28 mouse cellular contexts compared by ENCODE assay signal in the genomic region with DNA sequence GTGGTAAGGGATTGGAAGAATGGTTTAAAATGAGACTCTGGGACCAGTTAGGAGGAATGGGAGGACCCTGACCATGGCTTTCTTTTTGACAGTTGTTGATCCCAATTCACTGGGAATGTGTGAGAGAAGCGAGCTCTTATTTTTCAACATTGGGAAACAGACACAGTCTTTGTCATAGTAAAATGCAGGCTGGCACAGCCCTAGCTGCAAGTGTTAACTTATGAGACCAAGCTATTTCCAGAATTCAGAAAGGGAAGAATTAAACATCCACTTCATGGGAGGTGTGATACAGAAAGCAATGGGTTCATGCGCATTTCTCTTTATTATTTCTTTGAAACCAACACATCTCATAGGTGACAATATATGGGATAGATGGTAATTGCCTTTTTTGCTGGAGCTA.
DNase-seq lines count a peak whose midpoint lies in the region; ATAC-seq and TF ChIP-seq lines count a peak whose summit lies in the region.
"Had no signal": no experiment of that assay in that cellular context is flagged by ENCODE, and none has a peak within 500 bp of the region (broad histone marks: within the 10 kb centered on the region; RNA-seq: fewer than 3 reads in every experiment).

No protein-coding gene starts in this region.

- H3K4me2 ChIP-seq in midbrain, embryonic 15.5 days: no peak overlapping the region
- no peak overlapping the region for H3K4me2 ChIP-seq in midbrain, embryonic 14.5 days (ENCODE audit: low read length)
- no peak overlapping the region for H3K4me2 ChIP-seq in forebrain, embryonic 14.5 days (ENCODE audit: low read length)
- H3K4me2 ChIP-seq in forebrain, postnatal 0 days (ENCODE audit: low read depth): no peak overlapping the region
- H3K4me2 ChIP-seq: embryonic facial prominence, embryonic 13.5 days; heart, embryonic 15.5 days; kidney, embryonic 15.5 days had no signal

- peak; percentile 13 for DNase-seq in layer of hippocampus, adult 11-12 months (ENCODE audit: low spot score)
- DNase-seq in layer of hippocampus, postnatal 36 days: no peak
- no peak for DNase-seq in midbrain, embryonic 14.5 days
- DNase-seq in forebrain, embryonic 14.5 days (ENCODE audit: low spot score): peak; percentile 16
- DNase-seq in forebrain, postnatal 0 days: peak; percentile 33
- no peak for DNase-seq in adipocyte (ENCODE audit: low spot score)
- DNase-seq: adrenal gland, postnatal 25 days; embryo, embryonic 11 days; gastrocnemius, postnatal 25 days; heart, adult 11 months; kidney, adult 18-20 months; kidney, postnatal 25 days; liver; lung, adult 2 months; lung, postnatal 10 days; retina, postnatal 1 day; thymus, adult 2 months; thymus, postnatal 36 days had no signal

- H3K9ac ChIP-seq in midbrain, embryonic 15.5 days: no peak overlapping the region
- H3K9ac ChIP-seq in midbrain, embryonic 14.5 days (replicated peaks; ENCODE audit: low read length): no peak overlapping the region
- H3K9ac ChIP-seq in forebrain, embryonic 14.5 days (ENCODE audit: low read length): no peak overlapping the region
- H3K9ac ChIP-seq in forebrain, postnatal 0 days: no peak overlapping the region
- H3K9ac ChIP-seq: embryonic facial prominence, embryonic 13.5 days; heart, embryonic 15.5 days; kidney, embryonic 15.5 days; liver, embryonic 14.5 days had no signal

- ATAC-seq in midbrain, embryonic 15.5 days (replicated peaks): no peak
- no peak for ATAC-seq in midbrain, embryonic 14.5 days (ENCODE audit: low FRiP score, low TSS enrichment)
- ATAC-seq in forebrain, embryonic 14.5 days: peak; percentile 7; the same call in 1 of the 2 replicates
- ATAC-seq in forebrain, postnatal 0 days: peak; percentile 16; the same call in 1 of the 2 replicates
- ATAC-seq: CD4-positive, CD25-positive, alpha-beta regulatory T cell, adult 4 months; hindbrain, embryonic 16.5 days had no signal

- H3K27me3 ChIP-seq in midbrain, embryonic 15.5 days (replicated peaks): no peaks in the 10 kb centered on the region
- no peaks in the 10 kb centered on the region for H3K27me3 ChIP-seq in midbrain, embryonic 14.5 days (ENCODE audit: control insufficient read depth, insufficient read depth, low read length)
- H3K27me3 ChIP-seq in forebrain, embryonic 14.5 days (replicated peaks; ENCODE audit: control insufficient read depth, insufficient read depth, low read length): no peaks in the 10 kb centered on the region
- no peaks in the 10 kb centered on the region for H3K27me3 ChIP-seq in forebrain, postnatal 0 days (ENCODE audit: insufficient read depth, low read length)
- H3K27me3 ChIP-seq: embryonic facial prominence, embryonic 13.5 days; heart, embryonic 15.5 days; kidney, embryonic 15.5 days had no signal

- H3K36me3 ChIP-seq in midbrain, embryonic 15.5 days (replicated peaks): no peaks in the 10 kb centered on the region
- no peaks in the 10 kb centered on the region for H3K36me3 ChIP-seq in midbrain, embryonic 14.5 days (ENCODE audit: control insufficient read depth, insufficient read depth, low read length)
- no peaks in the 10 kb centered on the region for H3K36me3 ChIP-seq in forebrain, embryonic 14.5 days (ENCODE audit: control insufficient read depth, insufficient read depth, low read length)
- no peaks in the 10 kb centered on the region for H3K36me3 ChIP-seq in forebrain, postnatal 0 days (ENCODE audit: insufficient read depth)
- H3K36me3 ChIP-seq: embryonic facial prominence, embryonic 13.5 days; heart, embryonic 10.5 days; heart, embryonic 15.5 days; kidney, embryonic 15.5 days had no signal

- WGBS in midbrain, embryonic 15.5 days: 86% methylated on average over 2 of the region's 2 CpGs
- 84% methylated on average over 2 of the region's 2 CpGs for WGBS in midbrain, embryonic 14.5 days
- 81% methylated on average over 2 of the region's 2 CpGs for WGBS in forebrain, embryonic 14.5 days
- 53% methylated on average over 2 of the region's 2 CpGs for WGBS in forebrain, postnatal 0 days

- peaks cover 10% of the 10 kb centered on the region; the same call in 1 of the 2 replicates for H3K4me1 ChIP-seq in midbrain, embryonic 15.5 days
- H3K4me1 ChIP-seq in midbrain, embryonic 14.5 days (ENCODE audit: control insufficient read depth, insufficient read depth, low read length): no peaks in the 10 kb centered on the region
- peaks cover 7% of the 10 kb centered on the region; the same call in 1 of the 2 replicates for H3K4me1 ChIP-seq in forebrain, embryonic 14.5 days (ENCODE audit: control insufficient read depth, insufficient read depth, low read length)
- 0 out of 2 replicates have a peak, but pooled peaks cover 8% of the 10 kb centered on the region for H3K4me1 ChIP-seq in forebrain, postnatal 0 days (ENCODE audit: insufficient read depth)
- H3K4me1 ChIP-seq: embryonic facial prominence, embryonic 13.5 days; heart, embryonic 10.5 days; kidney, embryonic 15.5 days had no signal

- no peaks in the 10 kb centered on the region for H3K9me3 ChIP-seq in midbrain, embryonic 15.5 days
- no peaks in the 10 kb centered on the region for H3K9me3 ChIP-seq in midbrain, embryonic 14.5 days (ENCODE audit: control insufficient read depth, low read length)
- no peaks in the 10 kb centered on the region for H3K9me3 ChIP-seq in forebrain, embryonic 14.5 days (replicated peaks; ENCODE audit: control insufficient read depth, low read length)
- H3K9me3 ChIP-seq in forebrain, postnatal 0 days (ENCODE audit: low read length): no peaks in the 10 kb centered on the region
- H3K9me3 ChIP-seq: embryonic facial prominence, embryonic 13.5 days; heart, embryonic 10.5 days; heart, embryonic 15.5 days; kidney, embryonic 15.5 days had no signal

- peak overlapping the region; percentile 48; the same call in 1 of the 2 replicates for H3K27ac ChIP-seq in midbrain, embryonic 15.5 days
- no peak overlapping the region for H3K27ac ChIP-seq in midbrain, embryonic 14.5 days (replicated peaks; ENCODE audit: low read depth, low read length)
- 0 out of 2 replicates have a peak overlapping the region, but pooled peaks have one; percentile 44 for H3K27ac ChIP-seq in forebrain, embryonic 14.5 days (ENCODE audit: low read depth, low read length)
- H3K27ac ChIP-seq in forebrain, postnatal 0 days (ENCODE audit: low read depth, low read length): peak overlapping the region; percentile 46; the same call in 1 of the 2 replicates
- H3K27ac ChIP-seq: embryonic facial prominence, embryonic 13.5 days; heart, embryonic 10.5 days; heart, embryonic 15.5 days; kidney, embryonic 15.5 days; liver, embryonic 14.5 days; macrophage; stomach, postnatal 0 days had no signal

- TF ChIP-seq CTCF in forebrain, postnatal 0 days (IDR thresholded peaks at IDR 0.05; ENCODE audit: low read depth): no peak

- no peak overlapping the region for H3K4me3 ChIP-seq in midbrain, embryonic 15.5 days
- no peak overlapping the region for H3K4me3 ChIP-seq in midbrain, embryonic 14.5 days (replicated peaks; ENCODE audit: low read depth, low read length)
- no peak overlapping the region for H3K4me3 ChIP-seq in forebrain, embryonic 14.5 days (ENCODE audit: low read depth, low read length)
- no peak overlapping the region for H3K4me3 ChIP-seq in forebrain, postnatal 0 days (ENCODE audit: low read depth, low read length)
- H3K4me3 ChIP-seq: embryonic facial prominence, embryonic 13.5 days; heart, embryonic 10.5 days; heart, embryonic 15.5 days; kidney, embryonic 15.5 days had no signal

Comparison
In these comparisons a context has a peak if more than half of its experiments do, and no peak if none do; other contexts are left out.
1. DNase-seq: peak in layer of hippocampus, adult 11-12 months (single experiment), forebrain, embryonic 14.5 days (single experiment) and forebrain, postnatal 0 days (single experiment); none in layer of hippocampus, postnatal 36 days (0 of 2), midbrain, embryonic 14.5 days (single experiment) and adipocyte (single experiment).
2. ATAC-seq: peak in forebrain, embryonic 14.5 days (single experiment) and forebrain, postnatal 0 days (single experiment); none in midbrain, embryonic 15.5 days (single experiment) and midbrain, embryonic 14.5 days (single experiment).